Mouse (Mus musculus) CH12.LX (cell line): ENCODE results near the gene Ext2. TPM values are rescaled to one million over a fixed set of nuclear protein-coding genes. Genes with fewer than 3 reads are reported as not detected.

Experiments used
- DNase-seq: peaks from one replicate; pipeline ENCODE4 v3.0.0-alpha.2; 2013; ENCODE audit errors: extremely low read depth
- H3K27ac ChIP-seq: 2 replicates; pipeline ENCODE4 v1.5.1; 2012; ENCODE audit warnings: low read depth, mild to moderate bottlenecking, control low read depth, moderate library complexity; ENCODE audit not compliant: insufficient read depth
- H3K27me3 ChIP-seq: replicated peaks from 2 replicates; pipeline ENCODE3; 2012; ENCODE audit warnings: inconsistent platforms
- H3K36me3 ChIP-seq, 2 experiments: replicated peaks in 1 of 2; 2 replicates each; pipeline versions ENCODE3 to v1.6.1; 2012; ENCODE audit warnings: inconsistent platforms in 1 of 2, low read length in 1 of 2, mild to moderate bottlenecking in 1 of 2, mixed read lengths in 1 of 2, moderate library complexity in 1 of 2; ENCODE audit not compliant: control insufficient read depth in 1 of 2, insufficient read depth in 1 of 2
- H3K4me1 ChIP-seq, 2 experiments: 2 replicates each; pipeline ENCODE4 v1.6.1; 2012; ENCODE audit warnings: inconsistent platforms in 1 of 2, moderate library complexity in 1 of 2; ENCODE audit not compliant: insufficient read depth in 2 of 2, control insufficient read depth in 1 of 2
- H3K4me2 ChIP-seq: 2 replicates; pipeline ENCODE4 v1.6.1; 2012; ENCODE audit warnings: low read depth, mild to moderate bottlenecking, control low read depth; ENCODE audit not compliant: poor library complexity, insufficient read depth, severe bottlenecking
- H3K4me3 ChIP-seq, 3 experiments: fragments of 150-350 bp in 1 of 3; sonication (generic) in 1 of 3; replicated peaks in 1 of 3; 2 replicates each; pipeline versions ENCODE3 to v1.5.1; 2011 to 2012; ENCODE audit warnings: low read depth in 2 of 3, low read length in 2 of 3, mild to moderate bottlenecking in 2 of 3, moderate library complexity in 2 of 3, control low read depth in 1 of 3, improper control_type of control experiment in 1 of 3, inconsistent platforms in 1 of 3, mixed read lengths in 1 of 3; ENCODE audit not compliant: poor library complexity in 1 of 3
- H3K79me2 ChIP-seq: replicated peaks from 2 replicates; pipeline ENCODE4 v1.6.1; 2012; ENCODE audit warnings: mild to moderate bottlenecking, moderate library complexity; ENCODE audit not compliant: control insufficient read depth, poor library complexity, insufficient read depth, severe bottlenecking; ENCODE audit errors: extremely low read depth
- H3K9ac ChIP-seq: 2 replicates; pipeline ENCODE4 v1.6.1; 2012; ENCODE audit warnings: low read depth, mild to moderate bottlenecking, control low read depth, moderate library complexity; ENCODE audit not compliant: insufficient read depth
- H3K9me3 ChIP-seq: replicated peaks from 2 replicates; pipeline ENCODE3; 2012; ENCODE audit warnings: low read length, inconsistent platforms, mixed read lengths
- CTCF ChIP-seq, 2 experiments: IDR thresholded peaks in 1 of 2; conservative IDR thresholded peaks in 1 of 2; 2 replicates each; pipeline ENCODE4 v1.5.1; 2011 to 2012; ENCODE audit warnings: low read depth in 2 of 2, low read length in 2 of 2, improper control_type of control experiment in 1 of 2, inconsistent platforms in 1 of 2, mild to moderate bottlenecking in 1 of 2, moderate library complexity in 1 of 2
- E2F4 ChIP-seq: IDR thresholded peaks from 2 replicates; pipeline ENCODE4 v1.6.1; 2011; ENCODE audit warnings: low read depth, low read length, improper control_type of control experiment; ENCODE audit not compliant: insufficient replicate concordance
- ELF1 ChIP-seq: IDR thresholded peaks from 2 replicates; pipeline ENCODE4 v1.6.1; 2014; ENCODE audit warnings: low read depth, mild to moderate bottlenecking, inconsistent platforms, low read length, improper control_type of control experiment
- GABPA ChIP-seq: IDR thresholded peaks from 2 replicates; pipeline ENCODE4 v1.6.1; 2012; ENCODE audit warnings: low read depth, low read length, improper control_type of control experiment, inconsistent platforms; ENCODE audit not compliant: insufficient replicate concordance
- IRF4 ChIP-seq: IDR thresholded peaks from 2 replicates; pipeline ENCODE4 v1.6.1; 2014; ENCODE audit warnings: low read depth, mild to moderate bottlenecking, inconsistent platforms, low read length, improper control_type of control experiment
- JUND ChIP-seq: conservative IDR thresholded peaks from 2 replicates; pipeline ENCODE4 v1.6.1; 2011; ENCODE audit warnings: low read depth, low read length, improper control_type of control experiment
- MEF2A ChIP-seq: IDR thresholded peaks from 2 replicates; pipeline ENCODE4 v1.6.1; 2014; ENCODE audit warnings: low read depth, mild to moderate bottlenecking, inconsistent platforms, low read length, improper control_type of control experiment, borderline replicate concordance
- MXI1 ChIP-seq: IDR thresholded peaks from 2 replicates; pipeline ENCODE4 v1.6.1; 2011; ENCODE audit warnings: mild to moderate bottlenecking, low read depth, low read length, improper control_type of control experiment
- MYC ChIP-seq: IDR thresholded peaks from 2 replicates; pipeline ENCODE4 v1.6.1; 2011; ENCODE audit warnings: low read depth, mild to moderate bottlenecking, improper control_type of control experiment, low read length
- PAX5 ChIP-seq: IDR thresholded peaks from 2 replicates; pipeline ENCODE4 v1.6.1; 2012; ENCODE audit warnings: low read length, inconsistent platforms, mixed read lengths
- POLR2AphosphoS2 ChIP-seq: IDR thresholded peaks from 2 replicates; pipeline ENCODE4 v1.6.1; 2011; ENCODE audit warnings: low read depth, low read length, improper control_type of control experiment
- SMC3 ChIP-seq: IDR thresholded peaks from 2 replicates; pipeline ENCODE4 v1.6.1; 2011; ENCODE audit warnings: low read depth, low read length, improper control_type of control experiment
- USF2 ChIP-seq: conservative IDR thresholded peaks from 2 replicates; pipeline ENCODE4 v1.6.1; 2011; ENCODE audit warnings: low read depth, low read length, improper control_type of control experiment
- ZC3H11A ChIP-seq: IDR thresholded peaks from 2 replicates; pipeline ENCODE4 v1.6.1; 2012; ENCODE audit warnings: low read depth, mild to moderate bottlenecking, inconsistent platforms, low read length, improper control_type of control experiment
- ZMIZ1 ChIP-seq: IDR thresholded peaks from 2 replicates; pipeline ENCODE4 v1.6.1; 2012; ENCODE audit warnings: low read depth, mild to moderate bottlenecking, inconsistent platforms, low read length, improper control_type of control experiment
- ZNF384 ChIP-seq: IDR thresholded peaks from 2 replicates; pipeline ENCODE4 v1.6.1; 2012; ENCODE audit warnings: low read depth, low read length, improper control_type of control experiment, inconsistent platforms
- dilution Hi-C: fragments of 300-500 bp; cut with MboI; formaldehyde crosslinking; loops from 2 replicates; pipeline ENCODE4 v1.14.3; 2020; ENCODE audit warnings: low sequenced_read_pairs; ENCODE audit not compliant: extremely low pct_unique_long_range_greater_than_20kb, extremely low pct_ligation_motif_present
- in situ Hi-C: fragments of 300-500 bp; cut with MboI; formaldehyde crosslinking; loops from 3 replicates; pipeline ENCODE4 v1.14.3; 2019; ENCODE audit warnings: low sequenced_read_pairs, low pct_ligation_motif_present, low pct_unique_long_range_greater_than_20kb, mixed read lengths
- polyA plus RNA-seq: library from polyadenylated mRNA; unstranded; fragments of >175 nt; gene quantifications from 2 replicates; pipeline ENCODE4 v1.2.1, GENCODE M21; 2012; ENCODE audit warnings: low read depth; ENCODE audit not compliant: insufficient read length
- total RNA-seq, 2 experiments: library from RNA; depleted of rRNA; stranded (reverse); fragments of 300-350 nt in 1 of 2; fragments of >200 nt in 1 of 2; gene quantifications; 2 replicates each; pipeline ENCODE4 v1.2.3; 2012 to 2014

Ext2 gene
- total and polyA plus RNA-seq, 3 experiments, result 20.2 to 33.1 (median 26.9) TPM

DNA sequence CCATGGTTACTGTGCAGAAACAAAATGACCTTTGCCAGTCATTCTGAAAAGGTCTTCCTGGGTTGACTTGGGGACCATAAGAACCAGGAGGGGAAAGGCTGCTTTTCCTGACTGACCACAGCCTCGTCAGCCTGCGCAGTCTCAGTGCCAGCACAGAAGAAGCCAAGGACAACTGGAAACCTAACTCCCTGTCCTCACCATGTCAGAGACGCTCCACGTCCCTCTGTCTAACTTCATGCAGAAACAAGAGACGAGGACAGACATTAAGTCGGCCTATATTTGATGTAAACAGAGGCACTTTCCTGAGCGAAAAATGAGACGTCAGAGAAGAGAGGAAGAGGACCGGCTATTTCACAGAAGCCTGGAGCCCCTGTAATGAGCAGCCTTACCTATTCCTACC, 76.6 kb downstream of the Ext2 start:
- Histone ChIP-seq H3K36me3 (peaks cover 0 to 28% of the 10 kb centered on the region in 2 experiments), H3K79me2 (no peaks in the 10 kb centered on the region), H3K27ac (no peak overlapping the region), H3K9me3 (no peaks in the 10 kb centered on the region), H3K4me2 (no peak overlapping the region), H3K27me3 (no peaks in the 10 kb centered on the region), H3K4me3 (no peak overlapping the region), H3K4me1 (peaks cover 2 to 16% of the 10 kb centered on the region in 2 experiments; a peak in 2 of 4 replicates), H3K9ac (no peak overlapping the region)
- dilution Hi-C loops (no loop called here), in situ Hi-C loops (no loop called here)
- DNase-seq, result no peak
- TF ChIP-seq E2F4, result no peak
- no peak for TF ChIP-seq PAX5
- TF ChIP-seq SMC3, result no peak
- no peak for TF ChIP-seq USF2
- TF ChIP-seq POLR2AphosphoS2, result no peak

DNA sequence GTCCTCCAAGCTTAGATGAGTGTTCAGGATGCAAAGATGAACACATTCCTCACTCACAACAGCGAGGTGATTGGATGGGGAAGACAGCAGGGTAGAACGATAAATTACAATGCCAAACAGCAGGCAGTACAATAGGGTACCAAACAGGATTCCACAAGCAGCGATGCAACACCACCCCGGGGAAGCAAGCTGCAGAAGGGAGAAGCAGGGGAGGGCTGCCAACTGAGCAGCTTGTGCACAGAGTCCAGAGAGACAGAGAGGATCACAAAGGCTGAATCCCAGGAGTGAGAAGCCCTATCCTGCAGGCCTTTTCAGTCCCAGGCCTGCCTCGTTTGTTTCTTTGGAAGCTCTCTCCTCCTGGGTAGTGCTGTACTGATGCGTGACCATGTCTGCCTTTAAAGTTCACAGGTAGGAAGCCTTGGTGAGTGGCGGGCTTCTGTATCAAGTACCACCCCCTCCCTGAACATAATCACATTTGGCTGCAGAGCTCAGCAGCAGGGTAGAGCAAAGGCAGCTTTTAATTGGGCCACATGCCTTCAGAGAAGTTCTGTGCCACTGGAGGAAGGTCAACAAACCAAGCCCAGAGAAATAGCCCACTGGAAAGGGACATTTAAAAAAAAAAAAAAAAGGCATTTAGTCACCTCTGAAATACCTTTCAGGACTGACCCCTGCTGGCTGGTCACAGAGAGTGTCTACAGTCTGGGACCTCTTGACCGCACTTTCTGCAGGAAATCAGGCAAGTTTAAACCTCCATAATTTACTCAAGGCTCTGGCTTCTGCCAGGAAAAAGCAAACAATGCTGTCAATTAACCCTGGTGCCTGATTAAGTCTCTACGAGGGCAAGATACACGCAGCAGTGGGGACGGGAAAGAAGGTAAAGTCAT, 77.8 kb downstream of the Ext2 start:
- Histone ChIP-seq H3K4me3 (no peak overlapping the region), H3K27me3 (no peaks in the 10 kb centered on the region), H3K9me3 (no peaks in the 10 kb centered on the region), H3K36me3 (peaks cover 0 to 34% of the 10 kb centered on the region in 2 experiments), H3K4me2 (no peak overlapping the region), H3K4me1 (peaks cover 2 to 16% of the 10 kb centered on the region in 2 experiments; a peak in 2 of 4 replicates), H3K79me2 (no peaks in the 10 kb centered on the region), H3K27ac (no peak overlapping the region), H3K9ac (no peak overlapping the region)
- in situ Hi-C loops (no loop called here), dilution Hi-C loops (no loop called here)
- DNase-seq, result no peak
- TF ChIP-seq ELF1, result no peak
- no peak for TF ChIP-seq ZMIZ1
- no peak for TF ChIP-seq JUND
- no peak; a peak in 1 of 4 replicates for TF ChIP-seq CTCF (conservative IDR thresholded peaks at IDR 0.05 in 1 of 2, IDR thresholded peaks at IDR 0.05 in 1 of 2; ENCODE audit: low read depth in 2 of 2, low read length in 2 of 2)
- TF ChIP-seq MXI1, result no peak
- peak; percentile 63; the same call in 1 of the 2 replicates for TF ChIP-seq ZNF384
- TF ChIP-seq POLR2AphosphoS2, result no peak
- TF ChIP-seq ZC3H11A, result no peak
- no peak for TF ChIP-seq MYC

DNA sequence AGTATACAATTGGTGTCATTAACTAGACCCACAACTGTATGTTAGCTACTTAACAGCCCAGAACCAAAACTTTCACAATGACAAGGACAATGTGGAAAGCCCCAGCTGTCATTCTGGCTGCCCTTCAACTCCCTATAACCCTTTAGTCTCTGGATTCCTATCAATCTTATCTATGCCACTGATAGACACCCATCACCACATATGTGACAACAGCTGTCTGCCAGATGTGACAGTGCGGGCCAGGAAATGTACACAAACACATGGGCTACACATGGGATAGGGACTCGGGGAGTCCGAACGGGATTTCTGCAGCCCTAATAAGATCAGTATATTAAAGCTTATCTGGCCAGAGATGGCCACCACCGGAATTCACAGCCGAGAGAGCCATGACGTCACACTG, 80.7 kb downstream of the Ext2 start:
- Histone ChIP-seq H3K27ac (no peak overlapping the region), H3K36me3 (peaks cover 2 to 41% of the 10 kb centered on the region in 2 experiments), H3K9ac (no peak overlapping the region), H3K9me3 (no peaks in the 10 kb centered on the region), H3K4me2 (no peak overlapping the region), H3K4me3 (no peak overlapping the region), H3K4me1 (peaks cover 2 to 8% of the 10 kb centered on the region in 2 experiments; a peak in 2 of 4 replicates), H3K27me3 (no peaks in the 10 kb centered on the region), H3K79me2 (no peaks in the 10 kb centered on the region)
- TF ChIP-seq ZC3H11A, result no peak
- TF ChIP-seq MEF2A, result no peak
- TF ChIP-seq GABPA, result no peak
- peak; percentile 56; the same call in 1 of the 2 replicates for TF ChIP-seq IRF4
- in situ Hi-C loops, result no loop called here
- no peak for DNase-seq
- dilution Hi-C loops, result no loop called here
